Mouse (Mus musculus) liver, embryonic 14.5 days (tissue): ENCODE data around the gene Mettl14. TPM values are rescaled to one million over a fixed set of nuclear protein-coding genes. Genes with fewer than 3 reads are reported as not detected.

Experiments
- ATAC-seq: fragments of 200-750 bp; cut with Nextera tagmentation; 2 replicates; pipeline ENCODE4 v1.8.0; 2017; ENCODE audit warnings: moderate number of reproducible peaks, mild to moderate bottlenecking, moderate library complexity; ENCODE audit not compliant: insufficient read depth
- DNase-seq, 3 experiments: peaks; one replicate each; pipeline ENCODE4 v3.0.0-alpha.2; 2012 to 2013; ENCODE audit warnings: low read depth in 3 of 3, low spot score in 3 of 3
- H3K27ac ChIP-seq: fragments of 300-500 bp; sonication (generic); 2 replicates; pipeline ENCODE4 v1.5.1; 2014; ENCODE audit warnings: moderate library complexity, mild to moderate bottlenecking, control low read depth, inconsistent platforms
- H3K27me3 ChIP-seq: fragments of 300-500 bp; sonication (generic); 2 replicates; pipeline ENCODE4 v1.6.1; 2014; ENCODE audit warnings: mild to moderate bottlenecking, low read length, moderate library complexity; ENCODE audit not compliant: control insufficient read depth, insufficient read depth
- H3K36me3 ChIP-seq: fragments of 300-500 bp; sonication (generic); replicated peaks from 2 replicates; pipeline ENCODE4 v1.6.1; 2014; ENCODE audit warnings: low read depth; ENCODE audit not compliant: control insufficient read depth, insufficient read depth
- H3K4me1 ChIP-seq, 2 experiments: fragments of 200-500 bp in 1 of 2; fragments of 300-500 bp in 1 of 2; sonication (generic) in 1 of 2; replicated peaks; 2 replicates each; pipeline ENCODE4 v1.6.1; 2012 to 2014; ENCODE audit warnings: antibody characterized with exemption in 1 of 2, inconsistent platforms in 1 of 2, low read length in 1 of 2; ENCODE audit not compliant: control insufficient read depth in 2 of 2, insufficient read depth in 2 of 2
- H3K4me2 ChIP-seq: fragments of 300-500 bp; sonication (generic); 2 replicates; pipeline ENCODE4 v1.6.1; 2014; ENCODE audit warnings: low read depth, mild to moderate bottlenecking, control low read depth, moderate library complexity
- H3K4me3 ChIP-seq, 2 experiments: fragments of 200-500 bp in 1 of 2; fragments of 300-500 bp in 1 of 2; sonication (generic) in 1 of 2; 2 replicates each; pipeline ENCODE4 v1.5.1; 2012 to 2014; ENCODE audit warnings: low read depth in 2 of 2, low read length in 2 of 2, mild to moderate bottlenecking in 2 of 2, control low read depth in 1 of 2, inconsistent platforms in 1 of 2, moderate library complexity in 1 of 2; ENCODE audit not compliant: insufficient read depth in 1 of 2
- H3K9ac ChIP-seq: fragments of 300-500 bp; sonication (generic); replicated peaks from 2 replicates; pipeline ENCODE4 v1.6.1; 2014; ENCODE audit warnings: mild to moderate bottlenecking, control low read depth, moderate library complexity
- H3K9me3 ChIP-seq: fragments of 300-500 bp; sonication (generic); 2 replicates; pipeline ENCODE4 v1.6.1; 2016; ENCODE audit warnings: low read length, mixed read lengths; ENCODE audit not compliant: control insufficient read depth
- CTCF ChIP-seq: IDR thresholded peaks from 2 replicates; pipeline ENCODE4 v1.5.1; 2016; ENCODE audit warnings: antibody characterized with exemption, low read depth, control low read depth
- EP300 ChIP-seq: IDR thresholded peaks from 2 replicates; pipeline ENCODE4 v1.6.1; 2016; ENCODE audit warnings: antibody characterized with exemption, low read depth
- WGBS: fragments of 180-500 bp; shearing (Covaris S2); extraction: QIAGEN DNeasy Blood & Tissue Kit; methylation state at CpG from one replicate; pipeline ENCODE4 v1.1.7; 2014; ENCODE audit not compliant: insufficient replicate concordance; 5-methylcytosine and 5-hydroxymethylcytosine counted together
- polyA plus RNA-seq, 2 experiments: library from polyadenylated mRNA; depleted of rRNA in 1 of 2; stranded (reverse) in 1 of 2; unstranded in 1 of 2; fragments of >200 nt; fragmentation: Nextera tagmentation in 1 of 2; extraction: Ambion mirVana in 1 of 2; gene quantifications; 2 replicates each; pipeline versions ENCODE4 v1.2.1 to v1.2.3; 2012 to 2014

Mettl14 gene
- polyA plus RNA-seq, 2 experiments, result 5.6 to 5.9 TPM

DNA sequence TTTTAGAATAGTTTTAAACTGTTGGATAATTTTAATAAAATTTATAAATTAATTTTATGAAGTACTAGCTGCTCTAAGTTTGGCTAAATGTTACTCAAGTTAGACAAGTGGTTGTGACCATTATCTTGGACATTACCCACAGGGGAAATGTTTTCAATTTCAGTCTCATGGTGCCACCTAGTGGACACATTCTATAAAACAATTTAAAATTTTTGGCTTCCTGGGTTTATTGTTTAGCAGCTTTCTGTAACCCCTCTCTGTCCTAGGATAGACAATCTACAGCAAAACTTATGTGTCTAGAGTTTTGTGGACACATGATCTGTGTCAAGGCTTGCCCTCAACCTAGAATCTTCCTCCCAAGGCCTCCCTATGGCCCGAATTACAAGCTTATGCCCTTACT is 63.8 kb downstream of the Mettl14 start:
- Histone ChIP-seq H3K27ac (no peak overlapping the region), H3K9ac (no peak overlapping the region), H3K36me3 (no peaks in the 10 kb centered on the region), H3K4me2 (no peak overlapping the region), H3K9me3 (no peaks in the 10 kb centered on the region), H3K27me3 (no peaks in the 10 kb centered on the region), H3K4me1 (peaks cover 0 to 4% of the 10 kb centered on the region in 2 experiments; a peak in 1 of 4 replicates), H3K4me3 (no peak overlapping the region)
- TF ChIP-seq CTCF (peak; percentile 39; the same call in 1 of the 2 replicates), EP300 (no peak)
- ATAC-seq, result no peak
- peak; percentile 9 to 17 (median 16) for DNase-seq
- 26% methylated on average over 1 of the region's 1 CpGs for WGBS

DNA sequence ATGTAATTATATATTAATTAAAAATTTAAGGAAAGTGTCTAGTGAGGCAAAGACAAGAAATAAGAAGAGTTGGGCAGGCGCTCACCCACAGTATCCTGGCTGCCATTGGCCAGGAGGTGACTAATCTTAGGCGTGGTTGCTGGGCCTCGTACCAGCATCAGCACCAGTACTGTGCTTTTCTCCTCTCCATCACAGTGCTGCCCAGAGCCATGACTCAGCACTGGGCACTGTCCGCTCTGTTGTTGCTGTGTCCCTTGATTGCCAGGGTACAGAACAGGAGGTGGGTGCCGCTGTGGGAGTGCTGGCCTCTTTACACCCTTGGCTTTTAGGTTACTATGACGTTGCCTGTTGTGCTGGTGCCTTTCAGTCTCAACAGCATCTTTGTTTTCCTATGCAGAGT is 64.3 kb downstream of the Mettl14 start:
- H3K27me3 ChIP-seq, result no peaks in the 10 kb centered on the region
- ATAC-seq, result no peak
- H3K4me3 ChIP-seq, result no peak overlapping the region
- no peaks in the 10 kb centered on the region for H3K36me3 ChIP-seq
- no peak overlapping the region for H3K4me2 ChIP-seq
- TF ChIP-seq EP300 (no peak), CTCF (no peak)
- no peak overlapping the region for H3K9ac ChIP-seq
- no peaks in the 10 kb centered on the region for H3K9me3 ChIP-seq
- peaks cover 0 to 4% of the 10 kb centered on the region in 2 experiments; a peak in 1 of 4 replicates for H3K4me1 ChIP-seq
- WGBS, result 62% methylated on average over 6 of the region's 6 CpGs
- no peak overlapping the region for H3K27ac ChIP-seq
- no peak for DNase-seq

DNA sequence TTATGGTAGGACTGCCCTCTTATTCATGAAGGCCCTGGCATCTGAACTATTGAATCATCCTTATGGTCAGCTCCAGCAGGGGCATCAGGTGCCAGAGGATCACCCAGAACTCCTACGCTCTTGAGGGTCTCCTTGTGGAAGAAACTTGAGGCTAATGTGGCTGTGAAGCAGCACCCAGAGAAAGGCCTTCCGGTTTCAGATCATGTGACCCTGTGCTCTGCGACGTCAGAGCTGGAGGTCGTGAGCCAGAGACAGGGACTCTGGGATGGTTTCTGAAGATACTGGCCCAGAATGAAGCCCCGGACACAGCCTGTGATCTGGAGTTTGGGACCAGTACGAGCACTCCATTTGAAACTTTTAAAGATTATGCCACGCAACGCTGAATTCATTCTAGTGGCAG is 65.6 kb downstream of the Mettl14 start:
- no peaks in the 10 kb centered on the region for H3K9me3 ChIP-seq
- no peaks in the 10 kb centered on the region for H3K36me3 ChIP-seq
- no peaks in the 10 kb centered on the region for H3K27me3 ChIP-seq
- H3K9ac ChIP-seq, result no peak overlapping the region
- no peak overlapping the region for H3K4me2 ChIP-seq
- 68% methylated on average over 9 of the region's 9 CpGs for WGBS
- H3K4me1 ChIP-seq, result peaks cover 0 to 4% of the 10 kb centered on the region in 2 experiments; a peak in 1 of 4 replicates
- H3K27ac ChIP-seq, result no peak overlapping the region
- no peak for ATAC-seq
- no peak for DNase-seq
- TF ChIP-seq EP300 (no peak), CTCF (no peak)
- no peak overlapping the region for H3K4me3 ChIP-seq

Other genes starting within 250 kb of the Mettl14 start
- gene Synpo2, start 150.0 kb downstream of the Mettl14 start, polyA plus RNA-seq (2012; rRNA removed), result 0.03 TPM in 2 replicates
- gene Synpo2, start 150.0 kb downstream of the Mettl14 start, polyA plus RNA-seq (2014; fragmentation: Nextera tagmentation; extraction: Ambion mirVana), result 0.04 TPM in 1 of 2 replicates, not detected in the other
- 9.2 and 9.9 TPM in 2 replicates for gene Sec24d, start 118.7 kb downstream of the Mettl14 start, polyA plus RNA-seq (2012; rRNA removed)
- 16.5 and 18.0 TPM in 2 replicates for gene Sec24d, start 118.7 kb downstream of the Mettl14 start, polyA plus RNA-seq (2014; fragmentation: Nextera tagmentation; extraction: Ambion mirVana)
- gene Prss12, start 60.8 kb upstream of the Mettl14 start, polyA plus RNA-seq (2012; rRNA removed), result 0.13 and 0.18 TPM in 2 replicates
- 0.25 and 0.34 TPM in 2 replicates for gene Prss12, start 60.8 kb upstream of the Mettl14 start, polyA plus RNA-seq (2014; fragmentation: Nextera tagmentation; extraction: Ambion mirVana)